Mouse (Mus musculus) lung, adult 2 months (tissue): ENCODE results near the gene Ripor2.

ENCODE experiments used
- CTCF ChIP-seq: fragments of 200-500 bp; IDR thresholded peaks from 2 replicates; pipeline ENCODE4 v1.5.1; 2011; ENCODE audit warnings: mild to moderate bottlenecking, low read length, control low read depth; ENCODE audit not compliant: insufficient read depth
- POLR2A ChIP-seq: fragments of 200-500 bp; IDR thresholded peaks from 2 replicates; pipeline ENCODE4 v1.6.1; 2011; ENCODE audit warnings: low read depth, mild to moderate bottlenecking, control low read depth, low read length, borderline replicate concordance; ENCODE audit errors: extremely low read depth

GRCm38 (mm10) chr13:24734502-24734901 lies 152.5 kb downstream of the Ripor2 start:
- TF ChIP-seq POLR2A (no peak), CTCF (no peak)
